Mouse (Mus musculus) lung, postnatal 0 days (tissue): Measurements from ENCODE around the gene Ephb4. TPM values are rescaled to one million over a fixed set of nuclear protein-coding genes. Genes with fewer than 3 reads are reported as not detected.

Experiments used
- ATAC-seq: fragments of 200-750 bp; cut with Nextera tagmentation; 2 replicates; pipeline ENCODE4 v1.8.0; 2017; ENCODE audit warnings: moderate library complexity
- DNase-seq: peaks from one replicate; pipeline ENCODE4 v3.0.0-alpha.2; 2016; ENCODE audit warnings: low spot score
- H3K27ac ChIP-seq: fragments of 300-500 bp; sonication (generic); 2 replicates; pipeline ENCODE4 v1.5.1; 2014; ENCODE audit warnings: antibody characterized with exemption, mild to moderate bottlenecking, low read length, mixed read lengths
- H3K27me3 ChIP-seq: fragments of 300-500 bp; sonication (generic); replicated peaks from 2 replicates; pipeline ENCODE4 v1.6.1; 2014; ENCODE audit warnings: low read length, mixed read lengths; ENCODE audit not compliant: insufficient read depth
- H3K36me3 ChIP-seq: fragments of 300-500 bp; sonication (generic); 2 replicates; pipeline ENCODE4 v1.6.1; 2014; ENCODE audit warnings: low read length, mixed read lengths; ENCODE audit not compliant: insufficient read depth
- H3K4me1 ChIP-seq: fragments of 300-500 bp; sonication (generic); 2 replicates; pipeline ENCODE4 v1.6.1; 2014; ENCODE audit warnings: antibody characterized with exemption, low read depth, low read length, mixed read lengths; ENCODE audit not compliant: insufficient read depth
- H3K4me2 ChIP-seq: fragments of 300-500 bp; sonication (generic); replicated peaks from 2 replicates; pipeline ENCODE4 v1.6.1; 2014; ENCODE audit warnings: low read depth, mild to moderate bottlenecking, low read length, moderate library complexity, mixed read lengths
- H3K4me3 ChIP-seq: fragments of 300-500 bp; sonication (generic); 2 replicates; pipeline ENCODE4 v1.5.1; 2014; ENCODE audit warnings: low read depth, low read length
- H3K9ac ChIP-seq: fragments of 300-500 bp; sonication (generic); replicated peaks from 2 replicates; pipeline ENCODE4 v1.6.1; 2014; ENCODE audit warnings: low read depth, mild to moderate bottlenecking
- H3K9me3 ChIP-seq: fragments of 300-500 bp; sonication (generic); 2 replicates; pipeline ENCODE4 v1.6.1; 2016; ENCODE audit warnings: low read length, mixed read lengths
- CTCF ChIP-seq: IDR thresholded peaks from 2 replicates; pipeline ENCODE4 v1.5.1; 2016; ENCODE audit warnings: antibody characterized with exemption, mild to moderate bottlenecking
- EP300 ChIP-seq: IDR thresholded peaks from 2 replicates; pipeline ENCODE4 v1.6.1; 2016; ENCODE audit warnings: antibody characterized with exemption, mild to moderate bottlenecking, control low read depth
- WGBS: fragments of 180-500 bp; shearing (Covaris S2); extraction: QIAGEN DNeasy Blood & Tissue Kit; methylation state at CpG from one replicate; pipeline ENCODE4 v1.1.7; 2014; 5-methylcytosine and 5-hydroxymethylcytosine counted together
- polyA plus RNA-seq: library from polyadenylated mRNA; unstranded; fragments of >200 nt; fragmentation: Nextera tagmentation; extraction: Ambion mirVana; gene quantifications from 2 replicates; pipeline ENCODE4 v1.2.1, GENCODE M21; 2015

The Ephb4 gene
- polyA plus RNA-seq, 1 experiment from 2014 or later: 30.9 TPM

DNA sequence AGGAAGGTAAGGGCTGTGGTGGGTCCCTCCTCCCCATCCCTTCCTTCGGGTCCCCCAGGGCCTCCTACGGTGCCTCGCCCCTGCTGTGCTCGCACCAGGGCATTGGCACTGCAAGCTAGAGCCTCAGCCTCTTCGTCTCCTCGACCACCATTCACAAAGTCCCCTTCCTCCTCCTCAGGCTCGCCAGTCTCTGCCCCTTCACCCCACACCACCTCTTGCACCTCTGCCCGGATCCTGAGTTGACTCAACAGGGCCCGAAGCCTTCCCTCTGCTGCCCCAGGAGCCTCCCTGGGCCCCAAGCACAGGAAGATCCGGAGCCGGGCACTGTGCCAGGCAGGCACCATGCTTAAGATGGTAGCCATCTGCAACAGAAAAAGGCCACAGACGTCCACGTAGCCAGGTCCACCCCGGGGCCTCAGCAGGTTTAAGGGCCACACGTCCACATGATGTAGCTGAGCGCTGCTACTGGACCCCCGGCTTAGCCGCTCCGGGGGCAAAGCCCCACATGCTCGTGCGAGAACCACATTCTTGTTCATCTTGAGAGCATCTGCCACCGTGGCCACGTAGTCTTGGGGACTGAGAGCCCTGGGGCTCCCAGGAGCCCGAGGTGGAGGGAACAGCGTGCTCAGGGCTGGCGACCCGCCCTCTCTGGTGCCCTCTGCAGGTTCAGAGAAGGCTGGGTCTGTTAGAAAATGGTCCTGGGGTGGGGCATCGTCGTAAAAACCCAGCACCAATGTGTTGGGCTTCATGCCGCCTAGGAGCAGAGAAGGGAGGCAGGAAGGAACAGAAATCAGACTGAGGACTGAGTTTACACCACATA is 34.6 kb upstream of the Ephb4 start:
- TF ChIP-seq EP300 (no peak), CTCF (peak; percentile 66)
- Histone ChIP-seq H3K27me3 (no peaks in the 10 kb centered on the region), H3K36me3 (peaks cover 11% of the 10 kb centered on the region; the same call in 1 of the 2 replicates), H3K27ac (no peak overlapping the region), H3K4me1 (peaks cover 10% of the 10 kb centered on the region), H3K4me2 (no peak overlapping the region), H3K4me3 (no peak overlapping the region), H3K9me3 (no peaks in the 10 kb centered on the region), H3K9ac (no peak overlapping the region)
- DNase-seq (peak; percentile 59), ATAC-seq (peak; percentile 29)
- WGBS: 36% methylated on average over 30 of the region's 30 CpGs

DNA sequence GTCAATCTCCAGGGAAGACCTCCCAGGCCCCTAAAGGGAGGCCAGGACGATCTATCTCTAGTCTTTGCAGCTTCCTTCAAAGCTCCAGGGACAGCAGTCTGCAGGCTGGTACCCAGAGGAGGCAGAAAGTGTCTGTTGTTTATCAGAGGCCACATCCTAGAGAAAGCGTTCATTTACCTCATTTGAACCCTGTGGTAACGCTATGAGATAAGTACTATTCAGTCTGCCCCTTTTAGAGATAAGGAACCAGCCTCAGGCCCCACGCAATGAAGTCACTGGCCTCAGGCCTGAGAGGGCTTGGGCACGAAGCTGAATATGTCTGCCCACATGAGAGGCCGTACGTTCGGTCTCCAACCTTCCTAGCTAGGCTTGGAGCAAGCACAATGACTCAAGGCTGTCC is 32.5 kb upstream of the Ephb4 start:
- 70% methylated on average over 8 of the region's 8 CpGs for WGBS
- no peak overlapping the region for H3K27ac ChIP-seq
- H3K4me2 ChIP-seq: no peak overlapping the region
- peaks cover 10% of the 10 kb centered on the region for H3K4me1 ChIP-seq
- no peaks in the 10 kb centered on the region for H3K27me3 ChIP-seq
- peaks cover 6% of the 10 kb centered on the region; the same call in 1 of the 2 replicates for H3K36me3 ChIP-seq
- no peak overlapping the region for H3K4me3 ChIP-seq
- no peak overlapping the region for H3K9ac ChIP-seq
- no peaks in the 10 kb centered on the region for H3K9me3 ChIP-seq
- DNase-seq: no peak
- no peak for ATAC-seq
- no peak for TF ChIP-seq CTCF

DNA sequence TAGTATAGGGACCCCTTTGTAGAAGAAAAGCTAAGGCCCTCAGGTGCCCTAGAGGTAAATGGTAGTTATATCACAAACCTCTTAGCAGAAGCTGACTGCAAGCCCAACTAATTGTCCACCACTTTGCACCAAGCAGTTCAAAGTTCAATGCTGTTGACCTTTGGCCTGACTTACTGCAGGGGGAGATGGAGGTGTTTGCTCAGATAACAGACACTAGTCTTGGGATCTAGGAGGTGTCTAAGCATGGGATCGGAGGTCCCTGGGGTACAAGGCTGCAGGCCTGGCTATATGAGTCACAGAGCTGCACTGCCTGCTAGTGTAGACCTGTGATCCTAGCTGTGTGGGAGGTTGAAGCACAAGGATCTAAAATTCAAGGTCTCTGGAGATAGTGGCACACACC is 31.3 kb upstream of the Ephb4 start:
- Histone ChIP-seq H3K4me3 (no peak overlapping the region), H3K9ac (no peak overlapping the region), H3K36me3 (peaks cover 6% of the 10 kb centered on the region; the same call in 1 of the 2 replicates), H3K9me3 (no peaks in the 10 kb centered on the region), H3K4me1 (peaks cover 10% of the 10 kb centered on the region), H3K27ac (no peak overlapping the region), H3K27me3 (no peaks in the 10 kb centered on the region), H3K4me2 (no peak overlapping the region)
- TF ChIP-seq EP300 (no peak), CTCF (no peak)
- WGBS: 70% methylated on average over 1 of the region's 1 CpGs
- ATAC-seq (no peak), DNase-seq (no peak)

DNA sequence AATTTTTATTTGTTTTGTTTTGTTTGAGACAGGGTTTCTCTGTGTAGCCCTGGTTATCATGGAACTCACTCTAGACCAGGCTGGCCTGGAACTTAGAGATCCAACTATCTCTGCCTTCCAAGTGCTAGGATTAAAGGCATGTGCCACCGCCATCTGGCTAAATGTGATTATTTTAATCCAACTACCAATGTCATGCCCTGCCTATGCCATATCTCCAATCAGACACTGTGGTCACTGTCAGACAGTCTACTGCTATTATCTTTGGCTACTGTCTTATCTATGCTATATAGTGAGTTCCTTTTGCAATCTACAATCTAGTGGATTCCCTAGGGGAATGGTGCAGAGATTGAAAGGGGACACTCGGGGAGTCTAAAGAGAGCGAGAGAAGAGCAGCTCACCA is 28.9 kb upstream of the Ephb4 start:
- H3K9ac ChIP-seq: no peak overlapping the region
- no peak overlapping the region for H3K4me3 ChIP-seq
- peaks cover 6% of the 10 kb centered on the region; the same call in 1 of the 2 replicates for H3K36me3 ChIP-seq
- no peak overlapping the region for H3K4me2 ChIP-seq
- 93% methylated on average over 3 of the region's 3 CpGs for WGBS
- ATAC-seq: no peak
- TF ChIP-seq CTCF (no peak), EP300 (no peak)
- no peaks in the 10 kb centered on the region for H3K9me3 ChIP-seq
- no peak for DNase-seq
- no peaks in the 10 kb centered on the region for H3K27me3 ChIP-seq
- no peaks in the 10 kb centered on the region for H3K4me1 ChIP-seq
- H3K27ac ChIP-seq: no peak overlapping the region

DNA sequence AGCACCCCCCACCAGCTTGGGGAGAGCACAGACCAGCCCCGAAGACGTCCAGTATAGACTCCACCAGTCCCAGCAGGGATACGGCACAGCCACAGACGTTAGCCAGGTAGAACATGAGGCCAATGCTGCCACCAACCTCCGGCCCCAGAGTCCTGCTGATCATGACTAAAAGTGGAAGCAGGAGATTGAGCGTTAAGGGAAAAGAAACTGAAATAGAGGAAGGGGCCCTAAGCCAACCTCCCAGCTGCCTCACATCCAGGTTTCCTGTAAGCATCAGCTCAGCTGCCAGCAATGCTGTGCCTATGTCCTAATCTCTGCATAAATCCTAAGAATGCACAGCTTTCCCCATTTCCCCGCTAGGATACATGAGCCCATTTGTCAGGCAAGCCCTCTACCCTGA is 19.0 kb upstream of the Ephb4 start:
- Histone ChIP-seq H3K9me3 (no peaks in the 10 kb centered on the region), H3K9ac (no peak overlapping the region), H3K4me3 (no peak overlapping the region), H3K36me3 (no peaks in the 10 kb centered on the region), H3K4me1 (0 out of 2 replicates have a peak, but pooled peaks cover 2% of the 10 kb centered on the region), H3K4me2 (no peak overlapping the region), H3K27me3 (no peaks in the 10 kb centered on the region), H3K27ac (no peak overlapping the region)
- no peak for TF ChIP-seq EP300
- no peak for TF ChIP-seq CTCF
- no peak for DNase-seq
- WGBS: 83% methylated on average over 7 of the region's 7 CpGs
- no peak for ATAC-seq

DNA sequence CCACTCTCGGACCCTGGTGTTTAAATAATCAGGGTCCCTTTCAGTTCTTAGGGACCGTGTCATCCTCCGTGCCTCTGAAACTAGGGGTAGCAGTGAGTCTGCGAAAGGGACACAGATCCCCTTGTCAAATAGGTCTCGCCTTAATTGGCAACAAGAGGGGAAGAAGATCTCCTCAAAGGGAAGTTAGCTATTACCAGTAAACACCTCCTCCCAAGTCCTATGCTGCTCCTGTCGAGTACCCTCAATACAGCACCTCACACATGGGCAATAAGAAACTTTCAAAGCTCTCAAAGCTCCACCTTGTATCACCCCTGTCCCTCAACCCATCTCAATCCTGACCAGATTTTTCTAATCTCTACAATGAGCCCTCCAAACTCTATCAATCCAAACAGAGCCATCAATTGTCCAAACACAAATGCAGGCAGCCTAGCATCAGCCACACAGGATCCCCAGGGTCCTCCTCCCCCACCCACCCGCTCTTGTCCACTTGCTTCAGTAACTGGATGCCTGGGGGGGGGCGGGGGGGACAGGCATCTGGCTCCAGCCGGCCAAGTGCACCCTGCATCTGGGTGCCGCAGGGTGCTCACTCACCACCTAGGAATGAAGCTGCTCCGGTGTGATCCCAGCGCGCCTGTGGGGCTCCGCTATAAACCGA is 16.9 kb upstream of the Ephb4 start:
- Histone ChIP-seq H3K9ac (peak overlapping the region; percentile 65), H3K36me3 (no peaks in the 10 kb centered on the region), H3K27ac (0 out of 2 replicates have a peak overlapping the region, but pooled peaks have one; percentile 40), H3K4me2 (peak overlapping the region; percentile 80), H3K4me1 (0 out of 2 replicates have a peak, but pooled peaks cover 2% of the 10 kb centered on the region), H3K9me3 (no peaks in the 10 kb centered on the region), H3K4me3 (peak overlapping the region; percentile 53), H3K27me3 (no peaks in the 10 kb centered on the region)
- DNase-seq (no peak), ATAC-seq (no peak)
- TF ChIP-seq EP300 (no peak), CTCF (no peak)
- 19% methylated on average over 14 of the region's 15 CpGs for WGBS
